ENCODE assay signal across 9 mouse cellular contexts in genomic region chr6:125422051-125422822, GRCm38 (mm10). TPM values are rescaled to one million over a fixed set of nuclear protein-coding genes. Genes with fewer than 3 reads are reported as not detected.
DNase-seq lines count a peak whose midpoint lies in the region; ATAC-seq and TF ChIP-seq lines count a peak whose summit lies in the region.
"Had no signal": no experiment of that assay in that cellular context is flagged by ENCODE, and none has a peak within 500 bp of the region (broad histone marks: within the 10 kb centered on the region; RNA-seq: fewer than 3 reads in every experiment).

No protein-coding gene starts in this region.

- H3K27ac ChIP-seq in forebrain, embryonic 14.5 days (ENCODE audit: low read depth, low read length) = no peak overlapping the region
- no peak overlapping the region for H3K27ac ChIP-seq in hindbrain, embryonic 13.5 days
- no peak overlapping the region for H3K27ac ChIP-seq in midbrain, embryonic 15.5 days
- H3K27ac ChIP-seq in stomach, postnatal 0 days (replicated peaks) = peak overlapping the region; percentile 80
- H3K27ac ChIP-seq: layer of hippocampus, adult 2 months had no signal

- WGBS in forebrain, embryonic 14.5 days = 24% methylated on average over 19 of the region's 20 CpGs
- 24% methylated on average over 20 of the region's 20 CpGs for WGBS in hindbrain, embryonic 13.5 days
- 20% methylated on average over 19 of the region's 20 CpGs for WGBS in midbrain, embryonic 15.5 days
- 16% methylated on average over 19 of the region's 20 CpGs for WGBS in stomach, postnatal 0 days

- no peaks in the 10 kb centered on the region for H3K27me3 ChIP-seq in forebrain, embryonic 14.5 days (replicated peaks; ENCODE audit: control insufficient read depth, insufficient read depth, low read length)
- H3K27me3 ChIP-seq in hindbrain, embryonic 13.5 days = peaks cover 19% of the 10 kb centered on the region; the same call in 1 of the 2 replicates
- 0 out of 2 replicates have a peak, but pooled peaks cover 2% of the 10 kb centered on the region for H3K27me3 ChIP-seq in midbrain, embryonic 15.5 days (replicated peaks)
- H3K27me3 ChIP-seq in stomach, postnatal 0 days (ENCODE audit: control insufficient read depth, insufficient read depth, low read length) = no peaks in the 10 kb centered on the region

- peaks cover 4% of the 10 kb centered on the region; the same call in 1 of the 2 replicates for H3K4me1 ChIP-seq in forebrain, embryonic 14.5 days (ENCODE audit: control insufficient read depth, insufficient read depth, low read length)
- H3K4me1 ChIP-seq in hindbrain, embryonic 13.5 days (replicated peaks) = peaks cover 15% of the 10 kb centered on the region
- peaks cover 18% of the 10 kb centered on the region; the same call in 1 of the 2 replicates for H3K4me1 ChIP-seq in midbrain, embryonic 15.5 days
- H3K4me1 ChIP-seq in stomach, postnatal 0 days (replicated peaks; ENCODE audit: control insufficient read depth, insufficient read depth) = no peaks in the 10 kb centered on the region; the same call in 1 of the 2 replicates

- peak; percentile 57 for ATAC-seq in CD4-positive, CD25-positive, alpha-beta regulatory T cell, adult 4 months
- peak; percentile 43 for ATAC-seq in forebrain, embryonic 14.5 days
- no peak for ATAC-seq in hindbrain, embryonic 13.5 days (ENCODE audit: low FRiP score)
- ATAC-seq in midbrain, embryonic 15.5 days (replicated peaks) = no peak
- peak; percentile 19; the same call in 1 of the 2 replicates for ATAC-seq in stomach, postnatal 0 days (ENCODE audit: low FRiP score, low TSS enrichment)

- peak; percentile 81 for DNase-seq in adrenal gland, adult 2 months
- peak; percentile 68 for DNase-seq in forebrain, embryonic 14.5 days (ENCODE audit: low spot score)
- DNase-seq in liver = peak; percentile 86
- peak; percentile 85 for DNase-seq in stomach, postnatal 0 days (ENCODE audit: low spot score)
- no peak for DNase-seq in frontal cortex, postnatal 14 days (ENCODE audit: low spot score in 2 of 2)

- no peak overlapping the region for H3K4me3 ChIP-seq in forebrain, embryonic 14.5 days (ENCODE audit: low read depth, low read length)
- H3K4me3 ChIP-seq in hindbrain, embryonic 13.5 days = 0 out of 2 replicates have a peak overlapping the region, but pooled peaks have one; percentile 3
- H3K4me3 ChIP-seq in midbrain, embryonic 15.5 days = no peak overlapping the region
- peak overlapping the region; percentile 10; the same call in 1 of the 2 replicates for H3K4me3 ChIP-seq in stomach, postnatal 0 days (ENCODE audit: low read depth, low read length)
- H3K4me3 ChIP-seq: layer of hippocampus, adult 2 months had no signal

- peak; percentile 9; the same call in 1 of the 2 replicates for TF ChIP-seq CTCF in stomach, postnatal 0 days (IDR thresholded peaks at IDR 0.05; ENCODE audit: low read depth)

- TF ChIP-seq EP300 in stomach, postnatal 0 days (optimal IDR thresholded peaks at IDR 0.05) = no peak

- peak overlapping the region; percentile 34 for H3K4me2 ChIP-seq in forebrain, embryonic 14.5 days (ENCODE audit: low read length)
- peak overlapping the region; percentile 35 for H3K4me2 ChIP-seq in hindbrain, embryonic 13.5 days
- H3K4me2 ChIP-seq in midbrain, embryonic 15.5 days = peak overlapping the region; percentile 37
- peak overlapping the region; percentile 41 for H3K4me2 ChIP-seq in stomach, postnatal 0 days (replicated peaks; ENCODE audit: low read depth)

- H3K36me3 ChIP-seq in forebrain, embryonic 14.5 days (ENCODE audit: control insufficient read depth, insufficient read depth, low read length) = no peaks in the 10 kb centered on the region
- no peaks in the 10 kb centered on the region for H3K36me3 ChIP-seq in hindbrain, embryonic 13.5 days
- no peaks in the 10 kb centered on the region for H3K36me3 ChIP-seq in midbrain, embryonic 15.5 days (replicated peaks)
- no peaks in the 10 kb centered on the region for H3K36me3 ChIP-seq in stomach, postnatal 0 days (ENCODE audit: control insufficient read depth, insufficient read depth, low read length)

- no peaks in the 10 kb centered on the region for H3K9me3 ChIP-seq in forebrain, embryonic 14.5 days (replicated peaks; ENCODE audit: control insufficient read depth, low read length)
- H3K9me3 ChIP-seq in hindbrain, embryonic 13.5 days = no peaks in the 10 kb centered on the region
- H3K9me3 ChIP-seq in midbrain, embryonic 15.5 days = no peaks in the 10 kb centered on the region
- no peaks in the 10 kb centered on the region for H3K9me3 ChIP-seq in stomach, postnatal 0 days (ENCODE audit: control insufficient read depth, low read length)

- no peak overlapping the region for H3K9ac ChIP-seq in forebrain, embryonic 14.5 days (ENCODE audit: low read length)
- H3K9ac ChIP-seq in hindbrain, embryonic 13.5 days = no peak overlapping the region
- no peak overlapping the region for H3K9ac ChIP-seq in midbrain, embryonic 15.5 days
- peak overlapping the region; percentile 31; the same call in 1 of the 2 replicates for H3K9ac ChIP-seq in stomach, postnatal 0 days (ENCODE audit: low read length)

RNA-seq across cellular contexts. Expression of gene Plekhg6, which starts 41.6 kb away (rescaled TPM):
- under 1 TPM in 1 of 2 experiments, not detected in 1; 0.12 TPM for polyA plus RNA-seq in CD4-positive, CD25-positive, alpha-beta regulatory T cell, adult 4 months (2017; shearing (Covaris generic))
- total RNA-seq in adrenal gland, adult 2 months (2021) = under 1 TPM in 1 of 2 experiments, not detected in 1; 0.21 TPM
- 0.02 and 0.11 TPM in 2 replicates for polyA plus RNA-seq in adrenal gland, adult 2 months (2012; rRNA removed)
- polyA plus RNA-seq in forebrain, embryonic 14.5 days (2014; fragmentation: Nextera tagmentation; extraction: Ambion mirVana) = 0.16 TPM in 1 of 2 replicates, not detected in the other
- polyA plus RNA-seq in hindbrain, embryonic 13.5 days (2015; fragmentation: Nextera tagmentation; extraction: Ambion mirVana) = 0.12 TPM in 2 replicates
- 0.23 and 0.32 TPM in 2 replicates for polyA plus RNA-seq in midbrain, embryonic 15.5 days (2015; fragmentation: Nextera tagmentation; extraction: Ambion mirVana)
- 6.3 and 6.7 TPM in 2 replicates for polyA plus RNA-seq in stomach, postnatal 0 days (2015; fragmentation: Nextera tagmentation; extraction: Ambion mirVana)

Comparison
In these comparisons a context has a peak if more than half of its experiments do, and no peak if none do; other contexts are left out.
1. ATAC-seq: peak in CD4-positive, CD25-positive, alpha-beta regulatory T cell, adult 4 months (single experiment), forebrain, embryonic 14.5 days (single experiment) and stomach, postnatal 0 days (single experiment); none in hindbrain, embryonic 13.5 days (single experiment) and midbrain, embryonic 15.5 days (single experiment).
2. DNase-seq: peak in adrenal gland, adult 2 months (single experiment), forebrain, embryonic 14.5 days (single experiment), liver (single experiment) and stomach, postnatal 0 days (single experiment); none in frontal cortex, postnatal 14 days (0 of 2).
3. H3K4me3 ChIP-seq: peak in hindbrain, embryonic 13.5 days (single experiment) and stomach, postnatal 0 days (single experiment); none in forebrain, embryonic 14.5 days (single experiment) and midbrain, embryonic 15.5 days (single experiment).
4. Peak in every context shown above with its lines, with median percentiles within 50 percentile points of each other: H3K4me2 ChIP-seq.